Mouse (Mus musculus) lung, postnatal 0 days (tissue): ENCODE measurements around the gene Chd9.

Source experiments
- CTCF ChIP-seq: IDR thresholded peaks from 2 replicates; pipeline ENCODE4 v1.5.1; 2016; ENCODE audit warnings: antibody characterized with exemption, mild to moderate bottlenecking
- EP300 ChIP-seq: IDR thresholded peaks from 2 replicates; pipeline ENCODE4 v1.6.1; 2016; ENCODE audit warnings: antibody characterized with exemption, mild to moderate bottlenecking, control low read depth

DNA sequence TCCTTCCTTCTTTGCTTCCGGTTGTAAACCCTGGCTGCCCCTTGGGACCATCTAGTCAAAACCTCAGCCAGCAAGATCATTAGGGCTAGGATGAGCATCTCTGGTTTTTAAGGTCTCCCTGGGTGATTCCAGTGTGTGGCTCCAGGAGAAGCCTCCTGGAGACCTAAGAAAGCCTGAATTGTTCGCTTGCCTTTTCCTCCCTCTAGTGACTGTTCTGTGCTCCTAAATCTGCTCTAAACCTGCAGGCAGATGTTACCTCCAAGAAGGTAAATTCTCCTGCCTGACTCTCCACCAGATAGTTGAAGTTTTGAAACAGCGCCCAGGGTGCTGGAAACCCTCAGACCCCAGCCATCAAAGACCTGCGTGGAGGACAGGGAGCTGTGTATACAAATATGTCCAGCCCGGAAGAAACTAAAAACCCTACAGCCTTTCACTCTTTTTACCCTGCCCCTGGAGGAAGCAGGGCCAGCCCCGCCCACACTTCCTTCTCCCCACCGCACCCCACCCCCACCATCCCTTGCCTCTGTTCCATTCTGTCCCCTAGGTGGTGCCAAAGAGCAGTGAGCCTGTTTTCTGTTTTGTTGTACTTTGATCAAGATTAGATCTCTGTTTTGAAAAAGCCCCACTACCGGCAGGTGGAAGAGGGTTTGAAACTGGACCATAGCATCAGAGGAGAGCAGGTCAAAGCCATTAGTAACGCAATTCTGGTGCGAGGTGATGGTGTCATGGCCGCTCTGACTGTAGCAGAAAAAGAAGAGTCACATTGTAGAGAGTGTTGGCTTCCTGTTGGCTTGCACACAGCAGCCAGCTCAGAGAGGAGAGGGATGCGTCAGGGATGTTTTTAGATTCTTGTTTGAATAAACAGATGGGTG is 32.9 kb upstream of the Chd9 start:
- TF ChIP-seq CTCF (peak; percentile 80), EP300 (no peak)
